Mouse (Mus musculus) hindbrain, embryonic 15.5 days (tissue): ENCODE measurements around the gene Pou5f1. TPM values are rescaled to one million over a fixed set of nuclear protein-coding genes. Genes with fewer than 3 reads are reported as not detected.
"Not testable (repeated sequence)": the region's sequence is repeated elsewhere in the genome, so short reads cannot be mapped to it uniquely, and the experiment has no call there.

Experiments
- ATAC-seq: fragments of 200-750 bp; cut with Nextera tagmentation; 2 replicates; pipeline ENCODE4 v1.8.0; 2017; ENCODE audit warnings: low read depth, moderate number of reproducible peaks, moderate TSS enrichment; ENCODE audit not compliant: low FRiP score
- H3K27ac ChIP-seq: fragments of 300-500 bp; sonication (generic); replicated peaks from 2 replicates; pipeline ENCODE4 v1.5.1; 2015; ENCODE audit warnings: mild to moderate bottlenecking, inconsistent platforms
- H3K27me3 ChIP-seq: fragments of 300-500 bp; sonication (generic); 2 replicates; pipeline ENCODE4 v1.6.1; 2015; ENCODE audit warnings: control low read depth, inconsistent platforms
- H3K36me3 ChIP-seq: fragments of 300-500 bp; sonication (generic); 2 replicates; pipeline ENCODE4 v1.6.1; 2015; ENCODE audit warnings: control low read depth, inconsistent platforms
- H3K4me1 ChIP-seq: fragments of 300-500 bp; sonication (generic); replicated peaks from 2 replicates; pipeline ENCODE4 v1.6.1; 2015; ENCODE audit warnings: control low read depth, inconsistent platforms
- H3K4me2 ChIP-seq: fragments of 300-500 bp; sonication (generic); 2 replicates; pipeline ENCODE4 v1.6.1; 2015; ENCODE audit warnings: moderate library complexity, mild to moderate bottlenecking, inconsistent platforms
- H3K4me3 ChIP-seq: fragments of 300-500 bp; sonication (generic); 2 replicates; pipeline ENCODE4 v1.5.1; 2015; ENCODE audit warnings: mild to moderate bottlenecking, inconsistent platforms
- H3K9ac ChIP-seq: fragments of 300-500 bp; sonication (generic); 2 replicates; pipeline ENCODE4 v1.6.1; 2015; ENCODE audit warnings: inconsistent platforms
- H3K9me3 ChIP-seq: fragments of 300-500 bp; sonication (generic); 2 replicates; pipeline ENCODE4 v1.6.1; 2016; ENCODE audit warnings: control low read depth, inconsistent platforms
- WGBS: fragments of 180-500 bp; shearing (Covaris S2); methylation state at CpG from one replicate; pipeline ENCODE4 v1.1.7; 2015; 5-methylcytosine and 5-hydroxymethylcytosine counted together
- polyA plus RNA-seq: library from polyadenylated mRNA; unstranded; fragments of >200 nt; fragmentation: Nextera tagmentation; extraction: Ambion mirVana; gene quantifications from 2 replicates; pipeline ENCODE4 v1.2.1, GENCODE M21; 2015

Pou5f1 gene
- polyA plus RNA-seq, 1 experiment from 2014 or later, result not detected

- H3K27ac ChIP-seq, result no peak overlapping the region
- WGBS, result 3% methylated on average over 6 of the region's 6 CpGs
- 0 out of 2 replicates have a peak, but pooled peaks cover 4% of the 10 kb centered on the region for H3K4me1 ChIP-seq
- no peak overlapping the region for H3K9ac ChIP-seq
- H3K4me2 ChIP-seq, result no peak overlapping the region
- H3K27me3 ChIP-seq, result peaks cover 15% of the 10 kb centered on the region
- no peak for ATAC-seq
- no peaks in the 10 kb centered on the region for H3K9me3 ChIP-seq
- H3K36me3 ChIP-seq, result no peaks in the 10 kb centered on the region
- no peak overlapping the region for H3K4me3 ChIP-seq
Measured at GRCm38 (mm10) chr17:35502226-35502625, 3.6 kb upstream of the Pou5f1 start.

DNA sequence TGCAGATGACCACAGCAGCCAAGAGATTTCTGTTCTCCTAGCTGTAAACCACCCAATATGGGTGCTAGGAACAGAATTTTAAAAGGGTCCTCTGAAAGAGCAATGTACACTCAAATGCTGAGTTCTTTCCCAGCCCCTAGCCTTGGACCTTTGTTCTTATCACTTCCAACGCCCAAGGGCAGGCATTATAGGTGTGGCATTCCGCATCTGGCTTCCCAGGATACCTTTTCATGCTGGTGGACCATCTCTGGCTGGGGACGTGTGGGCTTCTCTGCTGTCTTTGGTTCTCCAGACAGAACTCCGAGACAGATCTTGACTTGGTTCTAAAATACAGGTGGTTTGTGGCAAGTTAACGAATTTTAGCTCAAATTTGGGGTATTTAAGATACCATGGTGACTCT lies 3.1 kb upstream of the Pou5f1 start:
- Histone ChIP-seq H3K4me2 (no peak overlapping the region), H3K9me3 (no peaks in the 10 kb centered on the region), H3K36me3 (no peaks in the 10 kb centered on the region), H3K27me3 (peaks cover 18% of the 10 kb centered on the region), H3K9ac (no peak overlapping the region), H3K4me3 (no peak overlapping the region), H3K4me1 (0 out of 2 replicates have a peak, but pooled peaks cover 4% of the 10 kb centered on the region), H3K27ac (no peak overlapping the region)
- 44% methylated on average over 5 of the region's 5 CpGs for WGBS
- no peak for ATAC-seq

DNA sequence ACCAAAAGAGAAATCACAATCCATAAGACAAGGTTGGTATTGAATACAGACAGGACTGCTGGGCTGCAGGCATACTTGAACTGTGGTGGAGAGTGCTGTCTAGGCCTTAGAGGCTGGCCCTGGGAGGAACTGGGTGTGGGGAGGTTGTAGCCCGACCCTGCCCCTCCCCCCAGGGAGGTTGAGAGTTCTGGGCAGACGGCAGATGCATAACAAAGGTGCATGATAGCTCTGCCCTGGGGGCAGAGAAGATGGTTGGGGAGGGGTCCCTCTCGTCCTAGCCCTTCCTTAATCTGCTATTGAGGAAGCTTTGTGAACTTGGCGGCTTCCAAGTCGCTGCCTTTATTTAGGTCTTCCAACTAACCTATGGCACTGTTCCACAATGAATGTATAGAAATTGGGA lies 2.0 kb upstream of the Pou5f1 start:
- no peak for ATAC-seq
- H3K4me1 ChIP-seq, result 0 out of 2 replicates have a peak, but pooled peaks cover 4% of the 10 kb centered on the region

GRCm38 (mm10) chr17:35504628-35505481 lies 963 bp upstream of the Pou5f1 start:
- H3K4me2 ChIP-seq, result no peak overlapping the region
- H3K4me3 ChIP-seq, result no peak overlapping the region
- no peak overlapping the region for H3K9ac ChIP-seq
- no peak overlapping the region for H3K27ac ChIP-seq
- 0 out of 2 replicates have a peak, but pooled peaks cover 4% of the 10 kb centered on the region for H3K4me1 ChIP-seq
- no peak for ATAC-seq
- H3K27me3 ChIP-seq, result peaks cover 25% of the 10 kb centered on the region
- WGBS, result 18% methylated on average over 8 of the region's 8 CpGs
- H3K36me3 ChIP-seq, result no peaks in the 10 kb centered on the region
- no peaks in the 10 kb centered on the region for H3K9me3 ChIP-seq

More for the DNA sequence above, 2.0 kb upstream of the Pou5f1 start:
- peaks cover 21% of the 10 kb centered on the region for H3K27me3 ChIP-seq
- H3K4me3 ChIP-seq, result no peak overlapping the region
- 26% methylated on average over 5 of the region's 5 CpGs for WGBS
- no peak overlapping the region for H3K4me2 ChIP-seq
- H3K27ac ChIP-seq, result no peak overlapping the region
- no peak overlapping the region for H3K9ac ChIP-seq
- H3K36me3 ChIP-seq, result no peaks in the 10 kb centered on the region
- no peaks in the 10 kb centered on the region for H3K9me3 ChIP-seq

DNA sequence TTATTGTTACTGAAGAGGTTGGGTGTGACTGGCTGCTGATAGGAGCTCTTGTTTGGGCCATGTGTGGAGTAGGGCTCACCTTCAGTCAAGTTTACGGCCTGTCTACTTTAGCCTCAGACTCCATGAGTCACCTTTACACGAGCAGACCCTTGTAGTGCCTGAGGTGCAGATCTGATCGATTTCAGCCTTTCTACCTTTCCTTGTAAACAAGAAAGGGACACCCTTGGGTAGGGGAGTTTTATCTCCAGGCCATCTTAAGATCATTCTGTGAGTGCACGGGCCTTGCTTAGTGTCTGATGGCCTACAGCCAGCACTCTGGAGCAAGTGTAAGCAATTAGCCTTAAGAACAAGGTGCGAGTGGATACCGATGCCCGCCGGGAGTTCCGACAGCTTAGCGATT lies 1.1 kb downstream of the Pou5f1 start:
- Histone ChIP-seq H3K9ac (no peak overlapping the region), H3K27me3 (peaks cover 25% of the 10 kb centered on the region)
- 19% methylated on average over 10 of the region's 10 CpGs for WGBS

DNA sequence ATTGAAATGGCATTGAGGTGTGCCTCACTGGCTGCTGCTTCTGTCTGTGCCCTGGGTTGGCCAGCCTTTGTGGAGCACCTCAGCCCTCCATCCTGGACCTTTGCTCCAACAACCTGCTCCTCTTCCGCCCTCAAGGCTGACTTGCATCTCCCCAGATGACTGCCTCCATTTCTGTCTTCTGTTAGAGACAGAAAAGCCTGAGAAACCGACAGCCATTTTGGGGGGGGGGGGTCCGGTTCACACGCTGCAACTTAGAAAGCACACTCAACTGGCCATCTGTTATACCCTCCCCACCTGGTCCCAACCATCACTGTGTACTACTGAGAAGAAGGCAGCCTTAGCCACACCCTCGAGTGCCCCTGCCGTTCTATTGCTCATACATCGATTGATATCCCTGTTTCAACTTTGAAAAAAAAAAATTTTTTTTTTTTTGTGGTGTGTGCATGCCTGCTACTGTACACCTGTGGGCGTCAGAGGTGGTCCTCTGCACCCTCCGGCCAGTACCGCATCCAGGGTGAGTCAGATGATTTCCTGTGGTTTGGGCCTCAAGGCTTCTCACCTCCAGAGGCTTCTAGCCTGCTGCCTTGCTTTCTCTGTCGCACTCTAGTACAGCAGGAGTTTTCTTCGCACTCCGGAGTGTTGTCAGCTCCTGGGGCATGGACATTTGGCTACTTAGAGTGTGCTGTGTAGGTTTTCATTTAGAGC lies 1.9 kb downstream of the Pou5f1 start:
- Histone ChIP-seq H3K27me3 (peaks cover 25% of the 10 kb centered on the region), H3K4me2 (no peak overlapping the region), H3K9ac (no peak overlapping the region), H3K4me1 (no peaks in the 10 kb centered on the region), H3K9me3 (no peaks in the 10 kb centered on the region), H3K27ac (no peak overlapping the region), H3K36me3 (no peaks in the 10 kb centered on the region), H3K4me3 (no peak overlapping the region)
- ATAC-seq, result no peak
- 30% methylated on average over 13 of the region's 13 CpGs for WGBS

More for the DNA sequence above, 1.1 kb downstream of the Pou5f1 start:
- H3K4me1 ChIP-seq, result 0 out of 2 replicates have a peak, but pooled peaks cover 4% of the 10 kb centered on the region
- H3K9me3 ChIP-seq, result no peaks in the 10 kb centered on the region
- H3K36me3 ChIP-seq, result no peaks in the 10 kb centered on the region
- H3K4me2 ChIP-seq, result no peak overlapping the region
- no peak for ATAC-seq
- H3K27ac ChIP-seq, result no peak overlapping the region
- H3K4me3 ChIP-seq, result no peak overlapping the region

DNA sequence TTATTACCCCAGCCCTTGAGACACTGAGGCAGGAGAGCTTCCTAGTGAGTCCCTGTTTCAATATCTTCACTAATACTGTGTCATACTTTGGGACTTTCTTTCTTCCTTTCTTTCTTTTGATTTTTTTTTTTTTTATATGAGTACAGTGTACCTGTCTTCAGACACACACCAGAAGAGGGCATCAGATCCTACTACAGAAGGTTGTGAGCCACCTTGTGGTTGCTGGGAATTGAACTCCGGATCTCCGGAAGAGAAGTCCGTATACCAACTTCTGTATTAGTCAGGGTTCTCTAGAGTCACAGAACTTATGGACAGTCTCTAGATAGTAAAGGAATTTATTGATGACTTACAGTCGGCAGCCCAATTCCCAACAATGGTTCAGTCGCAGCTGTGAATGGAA lies 2.5 kb downstream of the Pou5f1 start:
- not testable (repeated sequence) for H3K36me3 ChIP-seq, H3K27ac ChIP-seq, ATAC-seq, H3K4me1 ChIP-seq, H3K9me3 ChIP-seq, H3K4me2 ChIP-seq, H3K9ac ChIP-seq, H3K4me3 ChIP-seq
- peaks cover 25% of the 10 kb centered on the region for H3K27me3 ChIP-seq
- 48% methylated on average over 5 of the region's 5 CpGs for WGBS

DNA sequence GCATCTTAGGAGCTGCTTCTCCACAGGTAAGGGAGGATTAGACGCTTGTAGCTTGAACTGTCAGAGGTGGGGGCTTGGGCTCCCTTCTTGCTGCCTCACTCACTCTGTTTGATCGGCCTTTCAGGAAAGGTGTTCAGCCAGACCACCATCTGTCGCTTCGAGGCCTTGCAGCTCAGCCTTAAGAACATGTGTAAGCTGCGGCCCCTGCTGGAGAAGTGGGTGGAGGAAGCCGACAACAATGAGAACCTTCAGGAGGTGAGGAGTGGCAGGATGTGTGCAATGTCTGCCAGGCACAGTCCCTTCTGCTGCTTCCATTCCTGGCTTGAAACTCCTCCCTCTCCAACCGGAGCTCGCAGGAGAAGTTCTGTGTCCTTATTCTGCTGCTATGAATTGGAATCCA lies 3.5 kb downstream of the Pou5f1 start:
- Histone ChIP-seq H3K4me1 (no peaks in the 10 kb centered on the region), H3K9ac (no peak overlapping the region), H3K9me3 (no peaks in the 10 kb centered on the region), H3K4me3 (no peak overlapping the region), H3K27ac (no peak overlapping the region), H3K27me3 (peaks cover 25% of the 10 kb centered on the region), H3K4me2 (no peak overlapping the region), H3K36me3 (no peaks in the 10 kb centered on the region)
- ATAC-seq, result no peak
- WGBS, result 36% methylated on average over 8 of the region's 8 CpGs

- no peaks in the 10 kb centered on the region for H3K9me3 ChIP-seq
- peaks cover 20% of the 10 kb centered on the region for H3K4me1 ChIP-seq
- peaks cover 4% of the 10 kb centered on the region; the same call in 1 of the 2 replicates for H3K27me3 ChIP-seq
- H3K27ac ChIP-seq, result no peak overlapping the region
- no peak overlapping the region for H3K4me2 ChIP-seq
- H3K4me3 ChIP-seq, result no peak overlapping the region
- ATAC-seq, result no peak
- H3K9ac ChIP-seq, result no peak overlapping the region
- WGBS, result 94% methylated on average over 7 of the region's 7 CpGs
- H3K36me3 ChIP-seq, result no peaks in the 10 kb centered on the region
Measured at GRCm38 (mm10) chr17:35512916-35513626, 7.3 kb downstream of the Pou5f1 start.

DNA sequence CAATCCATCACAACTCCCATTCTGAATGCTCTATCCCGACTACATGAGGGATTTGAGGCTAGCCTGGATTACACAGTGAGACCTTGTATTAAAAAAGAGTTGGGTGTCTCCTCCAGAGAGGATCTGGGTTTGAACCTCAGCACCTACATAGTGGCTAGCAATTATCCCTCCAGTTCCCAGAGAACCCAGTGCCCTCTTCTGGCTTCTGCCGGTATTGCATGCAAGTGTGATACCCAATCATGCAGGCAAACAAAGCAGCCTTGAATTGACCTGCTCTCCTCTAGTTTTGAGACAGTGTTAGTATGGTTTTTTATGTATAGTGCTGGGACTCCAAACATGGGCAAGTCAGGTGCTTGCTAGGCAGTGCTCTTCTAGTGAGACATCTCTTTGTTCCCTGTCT lies 8.1 kb downstream of the Pou5f1 start:
- ATAC-seq, result no peak
- H3K27me3 ChIP-seq, result 0 out of 2 replicates have a peak, but pooled peaks cover 3% of the 10 kb centered on the region
- H3K9ac ChIP-seq, result no peak overlapping the region
- WGBS, result 17% methylated on average over 2 of the region's 2 CpGs
- no peaks in the 10 kb centered on the region for H3K36me3 ChIP-seq
- H3K4me1 ChIP-seq, result peaks cover 20% of the 10 kb centered on the region
- no peak overlapping the region for H3K27ac ChIP-seq
- no peak overlapping the region for H3K4me2 ChIP-seq
- no peak overlapping the region for H3K4me3 ChIP-seq
- H3K9me3 ChIP-seq, result no peaks in the 10 kb centered on the region

DNA sequence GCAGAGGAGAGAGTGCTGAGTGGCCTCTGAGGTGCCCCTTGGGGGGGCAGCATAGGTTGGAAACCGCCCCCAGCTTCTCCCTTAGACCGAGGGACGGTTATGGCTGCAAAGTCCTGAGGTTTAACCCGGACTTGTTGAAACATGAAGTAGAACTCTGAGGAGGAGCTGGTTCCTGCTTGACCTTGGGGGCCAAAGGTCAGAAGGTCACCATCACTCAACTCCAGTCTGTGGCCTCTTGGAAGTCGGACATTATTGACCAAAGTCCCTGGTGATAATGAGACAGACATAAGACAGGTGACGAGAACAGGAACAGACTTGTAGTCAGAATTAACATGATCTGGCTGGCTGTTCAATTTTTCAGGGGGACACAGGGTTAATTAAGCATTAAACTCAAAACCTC lies 8.9 kb downstream of the Pou5f1 start:
- ATAC-seq, result no peak
- Histone ChIP-seq H3K27ac (no peak overlapping the region), H3K27me3 (no peaks in the 10 kb centered on the region), H3K9me3 (no peaks in the 10 kb centered on the region), H3K4me1 (peaks cover 20% of the 10 kb centered on the region), H3K36me3 (no peaks in the 10 kb centered on the region), H3K4me3 (peak overlapping the region; percentile 71; the same call in 1 of the 2 replicates), H3K9ac (no peak overlapping the region), H3K4me2 (peak overlapping the region; percentile 64)
- WGBS, result 39% methylated on average over 6 of the region's 6 CpGs
